Mouse (Mus musculus): ENCODE data around the gene Klf2. TPM values are rescaled to one million over a fixed set of nuclear protein-coding genes. Genes with fewer than 3 reads are reported as not detected.

Klf2 gene
- total RNA-seq (2021): 10 to 100 TPM; 16.6 to 21.2 TPM
- long read RNA-seq, experiment 1, transcript Klf2-201 (3 exons, 1,847 nt): major isoform, 10 of 11 reads
- long read RNA-seq, experiment 1, partial matches to known transcripts: 1 of 11 reads
- long read RNA-seq, experiment 1, other reads (novel, unspliced or antisense): 0 of 11 reads
- long read RNA-seq, experiment 2, transcript Klf2-201 (3 exons, 1,847 nt): major isoform, 16 of 19 reads
- long read RNA-seq, experiment 2, partial matches to known transcripts: 3 of 19 reads
- long read RNA-seq, experiment 2, other reads (novel, unspliced or antisense): 0 of 19 reads

DNA sequence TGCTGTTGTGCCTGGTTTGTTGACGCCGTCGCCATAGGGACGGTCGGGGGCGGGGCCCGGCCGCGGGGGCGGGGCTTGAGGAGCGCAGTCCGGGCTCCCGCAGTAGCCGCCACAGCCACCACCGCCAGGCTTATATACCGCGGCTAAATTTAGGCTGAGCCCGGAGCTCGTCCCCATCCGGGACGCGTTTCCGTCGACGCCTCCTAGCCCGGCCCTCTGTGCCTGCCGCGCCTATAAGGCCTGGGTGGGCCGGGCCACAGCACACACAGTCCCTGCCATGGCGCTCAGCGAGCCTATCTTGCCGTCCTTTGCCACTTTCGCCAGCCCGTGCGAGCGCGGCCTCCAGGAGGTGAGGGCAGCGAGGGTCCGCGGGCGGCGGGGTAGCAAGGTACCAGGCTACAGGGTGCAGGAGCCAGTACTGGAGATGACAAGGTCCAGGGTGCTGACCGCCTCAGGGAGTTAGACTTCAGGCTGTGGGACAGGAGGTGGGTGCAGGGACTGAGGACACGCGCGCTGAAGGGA, at the start of gene Klf2:
Gene Klf2 (plus strand): TSS at position 233 of the 522 bp plus-strand sequence.
- peak; percentile 91 to 95 for DNase-seq (ENCODE audit: low spot score in 2 of 2)
- intact Hi-C loops (cut with DNase I): no loop called here

DNA sequence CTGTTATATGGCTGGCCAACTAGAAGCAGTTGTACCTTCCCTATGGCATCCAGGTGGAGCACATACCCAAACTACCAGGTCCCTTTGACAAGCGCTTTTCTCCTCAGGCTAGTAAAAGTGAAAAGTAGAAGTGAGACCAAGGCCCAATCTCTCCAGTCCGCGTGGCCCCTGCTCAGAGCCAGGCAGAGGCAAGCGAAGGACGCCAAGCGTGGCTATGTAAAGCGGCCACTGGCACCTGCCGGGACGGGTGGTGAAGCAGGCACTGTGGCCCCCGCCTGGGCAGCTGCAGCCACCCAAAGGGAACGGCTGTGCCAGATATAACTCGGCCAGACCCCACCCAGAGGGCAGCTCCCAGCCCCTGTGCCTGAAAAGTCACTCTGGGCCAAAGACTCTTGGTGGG, 48.2 kb upstream of the Klf2 start:
- intact Hi-C loops (cut with DNase I): no loop called here

GRCm38 (mm10) chr8:72271051-72271660, 47.7 kb upstream of the Klf2 start:
- DNase-seq (ENCODE audit: low spot score in 2 of 2): no peak
- intact Hi-C loops (cut with DNase I): no loop called here

More for the DNA sequence above, 48.2 kb upstream of the Klf2 start:
- DNase-seq (ENCODE audit: low spot score in 2 of 2): no peak

DNA sequence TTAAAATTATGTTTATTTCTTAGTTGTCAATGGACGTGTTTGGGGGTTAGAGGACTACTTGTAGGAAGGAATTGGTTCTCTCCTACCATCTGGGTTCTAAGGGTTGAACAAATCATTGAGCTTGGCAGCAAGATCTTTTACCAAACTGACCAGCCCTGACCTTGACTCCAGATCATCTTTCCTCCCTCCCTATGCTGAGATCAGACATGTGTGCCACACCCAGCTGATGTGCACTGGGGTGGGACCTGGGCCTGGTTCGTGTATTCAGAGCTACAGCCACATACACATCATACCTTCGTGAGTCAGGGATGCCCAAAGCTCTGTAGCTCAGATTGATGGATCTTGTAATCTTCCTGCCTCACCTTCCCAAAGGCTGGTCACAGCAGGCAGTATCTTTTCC, 47.1 kb upstream of the Klf2 start:
- DNase-seq (ENCODE audit: low spot score in 2 of 2): no peak
- intact Hi-C loops (cut with DNase I): no loop called here

- intact Hi-C loops (cut with DNase I): no loop called here
Observed at GRCm38 (mm10) chr8:72272361-72272760, 46.5 kb upstream of the Klf2 start.

DNA sequence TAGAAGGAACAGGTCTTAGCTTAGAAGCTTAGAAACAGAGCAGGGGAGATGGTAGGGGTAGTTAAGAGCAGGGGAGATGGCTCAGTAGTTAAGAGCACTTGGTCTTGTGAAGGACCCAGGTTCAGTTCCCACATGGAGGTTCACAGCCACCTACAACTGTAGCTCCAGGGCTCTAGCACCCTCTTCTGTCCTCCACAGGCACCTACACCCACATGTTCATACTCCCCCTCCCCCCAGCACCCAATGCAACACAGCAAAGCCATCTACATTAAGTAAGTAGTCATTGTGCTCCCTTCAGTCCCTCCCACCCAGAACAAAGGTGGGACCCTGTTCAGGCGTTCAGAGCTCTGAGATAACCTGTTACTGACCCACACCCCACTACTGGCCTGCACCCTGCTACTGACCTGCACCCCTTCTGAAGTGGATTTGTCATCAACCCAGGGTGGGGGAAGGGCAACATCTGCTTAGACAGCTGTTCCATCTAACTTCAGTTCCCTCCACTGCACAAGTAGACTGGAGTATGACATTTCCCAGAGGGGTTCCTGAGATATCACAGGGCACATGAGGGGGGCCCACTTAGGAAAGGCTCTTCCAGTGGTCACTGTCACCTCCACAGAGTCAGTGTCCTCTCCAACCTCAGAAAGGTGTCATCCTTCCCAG, 45.6 kb upstream of the Klf2 start:
- no peak for DNase-seq (ENCODE audit: low spot score in 2 of 2)
- intact Hi-C loops (cut with DNase I): no loop called here

More at GRCm38 (mm10) chr8:72272361-72272760, 46.5 kb upstream of the Klf2 start:
- peak; percentile 73 to 81 for DNase-seq (ENCODE audit: low spot score in 2 of 2)

DNA sequence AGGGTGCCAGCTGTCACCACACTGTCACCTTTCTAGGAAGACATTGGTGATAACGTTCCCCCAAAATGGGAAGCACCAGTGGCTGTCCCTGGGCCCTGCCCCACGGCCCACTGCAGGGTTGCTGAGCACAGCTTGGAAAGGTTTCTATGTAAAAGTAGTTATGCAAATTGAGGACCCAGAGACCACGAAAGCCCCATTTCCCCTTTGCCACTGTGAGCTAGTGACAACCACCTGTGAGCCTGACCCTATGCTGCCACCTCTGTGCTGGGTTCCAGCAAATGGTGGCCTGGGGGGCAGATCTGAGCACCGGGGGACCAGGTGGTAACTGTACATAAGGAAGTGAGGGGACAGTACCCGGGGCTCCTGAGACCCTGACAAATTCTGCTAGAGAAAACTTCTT, 45.0 kb upstream of the Klf2 start:
- intact Hi-C loops (cut with DNase I): no loop called here

DNA sequence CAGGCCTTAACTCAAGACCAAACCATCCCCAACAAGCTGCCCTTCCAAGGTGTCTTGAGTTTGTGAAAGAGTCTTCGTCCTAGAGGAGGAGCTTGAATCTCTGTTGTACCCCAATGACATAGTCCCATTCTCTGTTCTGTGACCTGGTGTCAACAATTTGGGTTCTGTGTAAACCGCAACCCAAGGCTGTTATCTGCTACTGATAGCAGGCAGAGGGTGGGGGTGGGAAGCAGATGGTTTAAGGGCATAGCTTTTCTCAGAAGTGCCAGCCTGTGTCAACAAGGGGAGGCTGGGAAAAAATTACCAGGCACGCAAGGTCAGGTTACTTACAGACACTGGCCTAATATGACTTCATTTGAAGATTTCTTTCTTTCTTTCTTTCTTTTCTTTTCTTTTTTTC, 41.6 kb upstream of the Klf2 start:
- DNase-seq (ENCODE audit: low spot score in 2 of 2): no peak
- intact Hi-C loops (cut with DNase I): no loop called here

More for the DNA sequence above, 45.0 kb upstream of the Klf2 start:
- no peak for DNase-seq (ENCODE audit: low spot score in 2 of 2)

DNA sequence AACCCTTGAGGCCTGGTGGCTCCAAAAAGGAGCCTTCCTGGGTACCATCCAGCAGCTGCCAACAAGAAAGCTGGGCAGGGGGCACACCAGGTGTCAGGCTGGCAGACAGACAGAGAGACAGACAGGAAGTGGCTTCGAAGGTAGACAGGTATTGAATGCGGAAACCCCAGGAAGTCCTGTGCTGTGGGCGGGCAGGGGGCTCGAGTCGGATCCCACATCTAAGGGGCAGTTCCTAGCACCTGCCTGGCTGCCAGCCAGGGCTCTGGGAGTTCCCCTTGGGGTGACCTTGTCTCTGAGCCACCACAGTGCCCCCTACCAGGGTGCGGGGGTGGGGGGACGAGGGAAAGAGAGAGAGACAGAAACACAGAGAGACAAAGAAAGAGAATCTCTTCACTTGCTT, 39.7 kb upstream of the Klf2 start:
- intact Hi-C loops (cut with DNase I): no loop called here
- no peak for DNase-seq (ENCODE audit: low spot score in 2 of 2)

DNA sequence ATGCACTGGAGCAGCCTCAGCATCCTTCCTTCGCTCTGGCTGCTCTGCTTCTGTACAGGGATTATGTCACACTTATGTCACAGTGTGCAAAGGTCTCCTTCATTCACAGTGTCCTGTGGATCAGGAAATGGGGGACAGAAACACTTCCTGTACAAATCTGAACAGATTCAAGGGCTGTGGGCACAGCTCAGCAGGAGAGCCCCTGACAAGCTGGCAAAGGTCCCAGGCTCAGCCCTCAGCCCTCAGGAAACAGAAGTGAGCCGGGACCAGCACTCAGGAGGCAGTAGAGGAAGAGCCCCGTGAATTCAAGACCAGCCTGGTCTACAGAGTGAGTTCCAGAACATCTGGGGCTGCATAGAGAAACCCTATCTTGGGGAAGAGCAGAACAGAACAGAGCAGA, 37.2 kb upstream of the Klf2 start:
- intact Hi-C loops (cut with DNase I): no loop called here
- peak; percentile 41 to 55 for DNase-seq (ENCODE audit: low spot score in 2 of 2)

GRCm38 (mm10) chr8:72285285-72285684, 33.5 kb upstream of the Klf2 start:
- intact Hi-C loops (cut with DNase I): no loop called here
- no peak for DNase-seq (ENCODE audit: low spot score in 2 of 2)

DNA sequence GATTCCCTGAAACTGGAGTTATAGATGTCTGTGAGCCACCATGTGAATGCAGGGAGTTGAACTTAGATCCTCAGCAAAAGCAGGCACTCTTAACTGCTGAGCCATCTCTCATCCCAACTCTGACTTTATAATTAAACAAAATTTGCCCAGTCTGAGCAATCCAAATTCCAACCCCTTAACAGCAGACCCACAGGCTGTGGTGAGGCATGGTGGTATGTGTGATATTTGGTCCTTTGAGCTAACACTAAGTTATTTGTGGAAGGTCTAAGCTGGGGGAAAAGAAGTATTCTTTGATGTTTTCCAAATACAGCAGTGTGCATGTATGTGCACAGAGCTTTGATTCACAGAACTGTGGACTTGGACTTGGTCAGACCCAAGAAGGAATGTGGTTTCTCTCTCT, 29.8 kb upstream of the Klf2 start:
- no peak for DNase-seq (ENCODE audit: low spot score in 2 of 2)
- intact Hi-C loops (cut with DNase I): no loop called here

DNA sequence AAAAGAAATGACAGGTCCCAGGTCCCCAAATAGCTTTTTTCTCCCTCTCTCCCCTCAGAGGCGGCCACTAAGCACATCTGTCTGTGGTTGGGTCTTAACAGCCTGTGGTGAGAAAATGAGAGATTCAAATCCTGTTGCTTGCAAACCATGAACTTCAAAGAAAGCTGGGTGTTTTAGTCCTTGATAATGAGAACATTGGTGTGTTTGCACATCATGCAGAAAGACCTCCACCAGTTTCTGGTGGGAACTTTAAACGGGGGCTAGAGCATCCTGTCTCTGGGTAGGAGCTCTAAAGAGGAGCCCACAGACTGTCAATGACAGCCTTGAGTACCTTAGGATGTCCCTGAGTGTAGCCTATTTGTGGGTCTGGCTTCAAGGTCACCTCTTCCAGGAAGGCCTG, 27.7 kb upstream of the Klf2 start:
- no peak for DNase-seq (ENCODE audit: low spot score in 2 of 2)
- intact Hi-C loops (cut with DNase I): no loop called here

DNA sequence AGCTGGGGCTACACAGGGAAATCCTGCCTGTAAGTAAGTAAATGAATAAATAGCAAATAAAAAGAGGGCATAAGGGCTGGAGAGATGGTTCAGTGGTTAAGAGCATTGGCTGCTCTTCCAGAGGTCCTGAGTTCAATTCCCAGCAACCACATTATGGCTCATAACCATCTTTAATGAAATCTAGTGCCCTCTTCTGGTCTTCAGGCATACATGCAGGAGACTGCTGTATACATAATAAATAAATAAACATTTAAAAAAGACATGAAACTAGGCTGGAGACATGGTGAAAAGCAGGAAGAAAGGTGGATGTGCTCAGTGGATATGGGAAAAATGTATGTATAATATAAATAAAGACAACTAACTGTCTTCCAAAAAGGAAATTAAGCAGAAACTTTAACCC, 25.5 kb upstream of the Klf2 start:
- no peak for DNase-seq (ENCODE audit: low spot score in 2 of 2)
- intact Hi-C loops (cut with DNase I): no loop called here

DNA sequence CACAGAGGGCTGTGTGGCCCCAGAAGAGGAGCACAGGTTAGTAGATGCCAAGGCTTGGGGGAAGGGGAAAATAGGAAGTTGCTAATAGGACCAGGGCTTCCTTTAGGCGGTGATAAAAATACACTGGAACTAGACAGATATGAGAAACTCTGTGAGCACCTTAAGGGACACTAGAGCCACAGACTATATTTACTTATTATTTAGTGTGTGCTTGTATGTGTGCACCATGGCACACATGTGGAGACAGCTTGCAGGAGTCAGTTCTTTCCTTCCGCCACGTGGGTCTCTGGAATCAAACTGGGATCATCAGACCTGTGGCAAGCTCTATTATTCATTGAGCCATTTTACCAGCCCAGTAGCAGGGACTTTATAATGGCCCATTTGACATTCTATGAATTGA, 23.7 kb upstream of the Klf2 start:
- intact Hi-C loops (cut with DNase I): no loop called here

DNA sequence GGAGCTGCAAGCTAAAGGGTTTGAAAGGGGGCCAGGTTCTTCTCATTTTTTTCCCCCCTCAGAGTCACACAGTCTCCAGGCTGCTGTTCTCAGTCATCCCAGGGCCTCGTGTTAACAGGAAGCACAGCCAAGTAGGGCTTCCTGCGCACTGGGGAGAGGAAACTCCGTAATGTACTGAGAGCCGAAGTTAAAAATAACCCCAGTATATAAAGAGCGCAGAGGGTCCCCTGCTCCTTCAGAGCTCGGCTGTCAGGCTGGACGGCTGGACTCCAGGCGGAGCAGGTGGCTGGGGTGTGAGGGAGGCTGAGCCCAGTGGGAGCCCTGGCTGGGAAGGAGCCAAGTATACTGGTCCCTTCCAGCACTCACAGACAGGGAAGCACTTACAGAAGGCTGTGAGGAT, 23.2 kb upstream of the Klf2 start:
- intact Hi-C loops (cut with DNase I): no loop called here
- peak; percentile 68 to 91 for DNase-seq (ENCODE audit: low spot score in 2 of 2)

More for the DNA sequence above, 23.7 kb upstream of the Klf2 start:
- DNase-seq (ENCODE audit: low spot score in 2 of 2): no peak

DNA sequence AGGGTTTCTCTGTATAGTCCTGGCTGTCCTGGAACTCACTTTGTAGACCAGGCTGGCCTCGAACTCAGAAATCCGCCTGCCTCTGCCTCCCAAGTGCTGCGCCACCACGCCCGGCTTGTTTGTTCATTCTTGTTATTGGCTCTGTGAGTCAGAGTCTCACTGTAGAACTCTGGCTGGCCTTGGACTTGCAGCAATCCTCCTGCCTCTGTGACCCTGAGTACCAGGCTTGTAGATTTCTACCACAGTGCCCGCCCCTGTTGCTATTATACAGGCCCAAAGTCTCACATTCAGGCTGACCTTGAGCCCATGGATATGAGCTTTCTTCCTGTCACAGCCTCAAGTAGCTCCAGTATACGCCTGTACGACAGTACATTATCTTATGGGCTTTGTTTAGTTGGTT, 22.3 kb upstream of the Klf2 start:
- intact Hi-C loops (cut with DNase I): no loop called here
- no peak for DNase-seq (ENCODE audit: low spot score in 2 of 2)

DNA sequence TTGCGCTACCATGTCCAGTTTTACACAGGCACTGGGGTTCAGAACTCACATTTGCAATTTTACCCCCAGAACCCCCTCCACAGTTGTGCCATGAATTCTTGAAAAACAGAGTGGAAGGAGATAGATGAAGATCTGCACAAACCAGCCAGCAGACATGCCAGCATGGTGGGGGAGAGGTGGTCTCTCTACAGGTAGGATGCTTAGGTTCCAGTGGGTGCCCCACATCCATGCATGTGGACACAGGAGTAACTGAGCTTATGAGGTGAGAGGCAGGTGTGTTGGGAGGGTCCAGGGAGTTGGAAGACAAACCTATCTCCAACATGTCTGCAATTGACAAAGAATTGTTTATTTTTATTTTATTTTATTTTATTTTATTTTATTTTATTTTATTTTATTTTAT, 19.9 kb upstream of the Klf2 start:
- intact Hi-C loops (cut with DNase I): no loop called here
- no peak for DNase-seq (ENCODE audit: low spot score in 2 of 2)

DNA sequence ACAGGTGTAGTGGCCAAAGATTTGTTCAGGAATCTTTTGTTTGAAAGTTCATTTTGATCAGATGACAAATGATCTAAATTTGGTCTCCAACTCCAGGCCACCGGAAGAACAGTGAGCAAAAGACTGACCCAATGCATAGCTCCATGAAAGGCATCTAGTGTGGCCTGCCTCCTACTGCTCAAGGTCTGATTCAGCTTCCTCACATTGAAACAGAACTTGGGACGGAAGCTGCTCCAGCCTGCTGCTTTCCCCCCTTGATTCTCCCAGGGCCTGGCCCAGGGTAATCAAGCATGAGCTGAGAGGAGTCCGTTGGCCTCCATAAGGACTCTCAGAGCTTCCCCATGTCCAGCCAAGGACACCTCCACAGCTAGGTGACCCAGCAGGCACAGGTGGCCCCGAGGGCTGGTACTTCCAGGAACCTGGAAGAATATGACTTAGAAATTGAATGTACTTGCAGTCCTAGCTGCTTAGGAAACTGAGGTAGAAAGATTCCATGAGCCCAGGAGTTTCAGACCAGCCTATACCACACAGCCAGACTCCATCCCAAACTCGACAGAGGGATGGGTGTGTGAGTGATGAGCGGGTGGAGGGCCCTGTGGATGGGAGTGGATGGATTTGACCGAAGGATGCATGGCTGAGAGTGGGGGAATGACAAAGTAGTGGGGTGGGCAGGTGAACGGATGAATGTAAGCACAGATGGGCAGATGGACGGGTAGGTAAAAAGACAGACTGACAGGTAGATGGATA, 18.0 kb upstream of the Klf2 start:
- DNase-seq (ENCODE audit: low spot score in 2 of 2): no peak
- intact Hi-C loops (cut with DNase I): no loop called here

DNA sequence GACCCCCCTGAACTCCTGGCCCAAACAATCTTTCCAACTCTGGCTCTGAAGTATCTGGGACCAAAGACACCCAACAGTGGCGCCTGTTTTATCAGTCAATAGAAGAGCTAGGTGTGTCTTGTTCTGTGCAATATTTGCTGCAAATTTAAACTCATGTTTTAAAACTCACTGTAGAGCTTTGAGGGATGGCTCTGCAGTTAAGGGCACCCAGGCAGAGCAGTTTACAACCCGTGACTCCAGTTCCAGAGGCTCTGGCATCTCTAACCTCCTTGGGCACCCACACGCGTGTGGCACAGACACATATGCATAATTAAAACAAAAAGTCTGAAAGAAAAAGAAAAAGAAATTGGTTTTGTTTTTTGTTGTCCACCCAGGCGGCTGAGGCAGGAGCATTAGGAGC, 17.3 kb upstream of the Klf2 start:
- no peak for DNase-seq (ENCODE audit: low spot score in 2 of 2)
- intact Hi-C loops (cut with DNase I): no loop called here
